Mouse (Mus musculus) liver, adult 2 months (tissue): ENCODE results near the gene Grn.

Source experiments
- CTCF ChIP-seq: fragments of 200-500 bp; IDR thresholded peaks from 2 replicates; pipeline ENCODE4 v1.5.1; 2011; ENCODE audit warnings: low read depth, low read length, control low read depth
- POLR2A ChIP-seq: fragments of 200-500 bp; IDR thresholded peaks from 2 replicates; pipeline ENCODE4 v1.6.1; 2011; ENCODE audit warnings: low read length, control low read depth; ENCODE audit not compliant: insufficient read depth; ENCODE audit errors: extremely low read depth

- TF ChIP-seq CTCF (no peak), POLR2A (no peak)
Observed at GRCm38 (mm10) chr11:102439093-102440082, 9.3 kb downstream of the Grn start.
